Mouse (Mus musculus): ENCODE data around the gene Pcp2.

DNA sequence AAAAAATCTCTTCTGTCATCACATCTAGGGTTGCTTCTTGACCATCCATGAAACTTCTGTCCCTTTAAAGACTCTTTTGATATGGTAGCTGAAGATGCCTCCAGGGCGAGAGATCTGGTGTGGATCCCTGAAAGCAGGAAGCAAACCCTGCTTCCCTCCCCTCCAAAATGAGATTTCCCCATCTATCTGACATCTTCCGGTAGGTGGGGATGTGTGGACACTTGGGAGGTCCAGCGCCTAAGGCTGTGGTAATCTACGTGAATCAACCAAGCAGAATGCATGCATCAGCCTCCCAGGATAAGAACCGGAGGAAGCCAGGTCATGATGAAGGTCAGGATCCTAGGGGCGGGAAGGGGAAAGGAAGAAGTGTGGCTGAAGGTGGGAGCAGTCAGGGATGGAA lies 40.2 kb upstream of the Pcp2 start, which contains the start of gene Mcemp1:
- TF ChIP-seq NELFE (IDR thresholded peaks at IDR 0.05; ENCODE audit: low read depth, low read length) (no peak), KAT2A (conservative IDR thresholded peaks at IDR 0.05; ENCODE audit: low read depth, low read length) (no peak), POLR2AphosphoS2 (IDR thresholded peaks at IDR 0.05; ENCODE audit: low read length) (no peak), MAFK (IDR thresholded peaks at IDR 0.05; ENCODE audit: borderline replicate concordance, low read depth, low read length) (no peak), CHD1 (IDR thresholded peaks at IDR 0.05; ENCODE audit: low read depth, low read length) (no peak)
